Mouse (Mus musculus): Measurements from ENCODE around the gene Enox1.
A peak's percentile ranks its signal among the peaks of the same experiment; 100 is the strongest.

Enox1 gene

GRCm38 (mm10) chr14:77279143-77279542 is 122.6 kb downstream of the Enox1 start:
- DNase-seq = no peak

DNA sequence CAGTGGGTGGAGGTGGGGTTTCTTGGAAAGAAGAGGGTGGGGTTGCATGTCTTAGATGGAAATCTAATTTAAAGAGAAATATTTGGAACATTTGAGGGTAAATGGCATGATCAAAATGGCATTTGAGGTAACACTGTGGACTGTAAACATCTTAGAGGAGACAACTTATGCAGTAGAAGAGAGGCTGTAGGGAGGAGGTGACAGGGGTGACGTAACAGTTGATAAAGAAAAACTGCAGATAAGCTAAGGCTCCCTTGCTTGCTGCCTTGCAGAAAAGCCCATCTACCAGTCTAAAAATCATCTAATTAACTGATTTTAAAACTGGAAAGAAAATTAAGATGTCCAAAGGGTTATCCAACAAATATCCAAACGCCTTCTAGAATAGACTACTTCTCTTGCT is 123.9 kb downstream of the Enox1 start:
- no peak for DNase-seq

- DNase-seq = no peak
These were observed 124.3 kb downstream of the Enox1 start for GRCm38 (mm10) chr14:77280893-77281292.

GRCm38 (mm10) chr14:77283939-77284338 is 127.4 kb downstream of the Enox1 start:
- DNase-seq = no peak

- DNase-seq = no peak
These were observed 128.9 kb downstream of the Enox1 start for GRCm38 (mm10) chr14:77285453-77285852.

GRCm38 (mm10) chr14:77291756-77292155 is 135.2 kb downstream of the Enox1 start:
- DNase-seq = no peak

GRCm38 (mm10) chr14:77297039-77297438 is 140.5 kb downstream of the Enox1 start:
- peak; percentile 32 for DNase-seq

- peak; percentile 65 for DNase-seq
These were observed 141.8 kb downstream of the Enox1 start for GRCm38 (mm10) chr14:77298327-77298726.

DNA sequence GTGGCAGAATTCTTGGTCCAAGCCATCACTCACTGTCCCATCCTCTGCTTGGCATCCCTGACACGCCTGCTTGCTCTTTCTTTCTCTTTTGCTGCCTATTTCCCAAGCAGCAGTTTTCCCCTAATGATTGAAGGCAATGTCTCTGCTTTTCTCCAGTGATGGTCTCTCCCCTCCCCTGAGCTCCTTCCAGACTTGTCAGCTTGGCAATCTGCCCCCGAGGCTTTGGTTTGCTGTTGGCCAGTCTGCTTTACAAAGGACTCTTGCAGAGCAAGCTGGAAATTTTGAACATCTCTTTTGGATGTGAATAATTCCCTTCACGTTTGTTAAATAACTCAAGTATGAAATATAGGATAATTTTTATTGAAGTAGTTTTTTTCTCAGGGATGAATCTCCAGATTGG is 153.0 kb downstream of the Enox1 start:
- DNase-seq = peak; percentile 42

DNA sequence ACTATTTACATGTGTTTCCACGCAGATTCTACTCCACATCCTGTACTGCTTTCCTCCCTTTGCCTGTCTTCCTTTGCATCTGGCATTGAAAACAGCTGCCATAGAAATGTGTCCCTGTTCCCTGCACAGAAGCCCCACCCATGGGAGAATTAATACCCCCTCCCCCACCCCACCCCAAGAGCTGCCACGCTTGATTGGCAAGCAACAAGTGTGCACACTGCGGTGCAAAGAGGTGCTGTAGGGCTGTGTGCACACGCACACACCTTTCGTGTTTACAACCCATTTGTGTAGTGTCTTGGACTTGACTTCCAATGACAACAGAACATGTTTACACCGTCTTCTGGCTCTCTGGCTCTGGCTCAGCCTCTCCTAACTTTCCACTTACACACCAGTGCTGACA is 154.9 kb downstream of the Enox1 start:
- no peak for DNase-seq

DNA sequence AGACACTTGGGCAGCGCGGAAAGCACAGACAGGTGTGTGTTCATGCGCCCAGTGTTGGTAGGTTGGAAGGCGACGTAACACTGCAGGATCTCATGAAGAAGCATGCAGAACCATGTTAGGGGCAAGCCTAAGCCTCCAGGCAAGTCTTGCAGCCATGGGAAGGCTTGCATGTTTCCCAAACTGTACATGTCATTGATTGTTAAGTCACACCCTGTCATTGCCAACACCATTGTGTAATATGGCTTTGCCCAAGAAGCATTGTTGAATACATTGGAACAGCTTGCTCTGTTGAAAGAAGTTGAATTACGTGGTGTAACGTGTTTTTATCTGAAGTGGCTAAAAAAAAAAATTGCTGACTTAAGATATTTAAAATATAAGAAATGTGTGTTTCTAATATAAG is 162.8 kb downstream of the Enox1 start:
- no peak for DNase-seq

DNA sequence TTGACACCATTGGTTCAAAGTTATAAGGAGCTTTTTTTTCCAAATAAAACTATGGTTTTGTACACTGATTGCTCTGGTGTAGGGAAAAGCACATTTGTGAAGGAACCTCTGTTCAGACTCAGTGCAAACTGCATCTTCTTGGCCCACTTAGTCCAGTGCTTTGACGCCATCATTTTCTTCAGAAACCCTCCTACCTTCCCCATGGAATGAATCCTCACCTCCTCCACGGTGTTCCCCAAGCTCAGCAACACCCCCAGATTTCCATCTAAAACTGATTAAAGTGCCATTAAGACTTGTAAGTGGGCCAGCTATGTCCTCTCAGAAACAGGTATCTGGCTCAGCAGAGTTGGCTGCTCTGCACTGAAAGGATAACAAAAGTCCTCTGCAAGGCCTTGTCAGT is 167.8 kb downstream of the Enox1 start:
- DNase-seq = no peak

- no peak for DNase-seq
These were observed 171.1 kb downstream of the Enox1 start for GRCm38 (mm10) chr14:77327693-77328092.

DNA sequence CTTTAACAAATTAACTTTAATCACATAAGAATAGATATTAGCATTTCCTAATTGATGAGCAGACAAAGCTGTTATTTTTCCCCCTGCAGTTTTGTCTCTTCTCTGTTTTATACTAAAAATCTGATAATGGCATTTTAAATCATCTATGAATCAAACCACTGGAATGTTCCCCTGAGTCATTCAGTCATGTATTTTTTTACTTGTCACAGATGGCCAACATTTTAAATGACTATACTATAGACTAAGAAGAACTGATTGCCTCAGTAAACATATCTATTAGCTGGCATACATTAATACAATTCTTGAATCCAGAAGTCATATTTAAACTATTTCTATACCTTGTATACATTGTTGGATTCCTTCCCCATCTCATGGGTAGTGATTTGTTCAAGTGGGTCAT is 173.2 kb downstream of the Enox1 start:
- DNase-seq = no peak

DNA sequence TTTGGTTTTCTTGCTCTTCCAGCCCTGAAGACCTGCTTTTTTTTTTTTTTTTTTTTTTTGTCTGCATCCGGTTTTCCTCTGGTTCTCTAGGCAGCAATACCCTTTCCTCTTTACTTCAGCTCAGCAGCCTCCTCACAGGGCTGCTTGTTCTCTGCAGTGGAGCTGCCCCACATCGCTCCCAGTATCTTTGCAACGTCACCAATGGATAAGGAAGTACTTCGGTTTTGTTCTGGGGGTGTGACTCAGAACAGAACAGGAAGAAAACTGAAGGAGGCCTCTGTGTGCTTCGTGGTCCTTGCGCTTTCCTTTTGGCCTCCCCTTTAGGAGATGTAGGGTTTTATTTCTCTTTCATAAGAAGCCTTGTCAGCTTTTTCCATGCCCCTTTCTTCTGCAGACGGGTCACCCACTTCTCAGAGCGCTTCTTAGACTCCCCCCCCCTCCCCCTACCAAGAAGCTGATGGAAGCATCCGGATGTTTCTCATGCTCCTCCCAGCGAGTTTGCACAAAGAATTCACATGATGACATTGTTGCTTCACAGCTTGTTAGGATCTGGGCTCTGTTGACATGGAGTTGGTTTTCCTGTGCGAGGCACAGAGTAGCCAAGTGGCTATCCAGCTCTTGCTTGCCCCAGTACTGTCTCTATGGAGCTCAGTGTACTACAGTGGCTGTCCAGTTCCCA is 187.2 kb downstream of the Enox1 start:
- no peak for DNase-seq

GRCm38 (mm10) chr14:77346296-77346695 is 189.7 kb downstream of the Enox1 start:
- DNase-seq = no peak

DNA sequence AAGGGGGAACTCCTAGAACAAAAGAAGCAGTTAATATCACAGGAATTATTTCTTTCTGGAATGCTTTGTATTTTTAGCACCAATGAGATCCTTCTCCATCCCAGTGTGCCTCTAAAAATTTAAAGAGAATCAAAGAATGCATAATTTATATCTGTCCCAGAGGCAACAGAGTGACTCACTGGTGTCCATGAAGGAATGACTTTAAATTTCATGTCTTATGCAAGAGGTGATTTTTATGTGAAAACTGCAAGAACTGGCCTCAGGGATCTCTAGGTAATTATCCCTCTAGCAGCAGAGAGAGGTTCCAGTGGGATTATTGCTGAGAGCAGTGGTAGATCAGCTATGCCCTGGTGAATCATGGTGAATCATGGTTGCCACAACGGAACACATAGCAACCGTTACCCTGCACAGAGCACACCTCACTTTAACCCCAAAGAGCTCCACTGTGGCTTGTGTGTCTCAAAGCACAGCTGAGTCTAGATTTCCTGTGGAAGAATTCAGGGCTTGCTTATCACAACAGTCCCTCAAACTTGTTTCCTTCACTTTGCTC is 195.3 kb downstream of the Enox1 start:
- DNase-seq = no peak

DNA sequence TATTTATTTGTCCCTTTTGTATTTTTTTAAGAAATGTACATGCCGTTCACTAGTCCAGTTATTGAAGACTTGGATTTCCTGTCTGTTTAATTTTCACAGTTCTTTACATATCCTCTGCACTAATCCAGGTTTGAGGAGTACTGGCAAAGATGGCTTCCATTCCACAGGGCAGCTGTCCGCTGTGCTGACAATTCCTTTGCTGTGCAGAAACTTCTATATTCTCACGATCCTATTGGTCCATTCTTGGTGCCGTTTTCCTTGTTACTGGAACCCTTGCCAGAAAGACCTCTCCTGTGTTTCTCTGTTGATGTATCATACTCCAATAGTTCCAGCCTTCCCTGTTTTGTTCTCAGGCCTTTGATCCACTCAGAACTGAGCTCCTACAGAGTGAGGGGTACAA is 206.1 kb downstream of the Enox1 start:
- no peak for DNase-seq

DNA sequence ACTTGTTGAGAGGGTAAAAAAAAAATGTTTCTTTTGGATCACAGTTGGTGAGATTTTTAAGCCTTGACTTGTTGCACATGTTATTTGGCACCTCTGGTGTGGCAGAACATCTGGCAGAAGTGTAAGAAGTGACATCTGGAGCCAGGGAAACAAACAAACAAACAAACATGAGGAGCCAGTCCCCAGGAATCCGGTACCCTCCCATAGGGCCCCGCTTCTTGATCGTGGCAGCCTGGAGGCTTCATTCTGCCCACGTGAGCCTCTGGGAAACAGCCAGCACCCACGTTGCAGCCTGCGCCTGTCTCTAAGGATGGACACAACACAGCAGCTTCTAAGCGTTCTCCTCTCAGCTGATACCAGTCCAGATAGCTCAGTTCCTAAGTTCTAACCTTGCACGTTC is 211.8 kb downstream of the Enox1 start:
- no peak for DNase-seq

GRCm38 (mm10) chr14:77369070-77369469 is 212.5 kb downstream of the Enox1 start:
- no peak for DNase-seq

DNA sequence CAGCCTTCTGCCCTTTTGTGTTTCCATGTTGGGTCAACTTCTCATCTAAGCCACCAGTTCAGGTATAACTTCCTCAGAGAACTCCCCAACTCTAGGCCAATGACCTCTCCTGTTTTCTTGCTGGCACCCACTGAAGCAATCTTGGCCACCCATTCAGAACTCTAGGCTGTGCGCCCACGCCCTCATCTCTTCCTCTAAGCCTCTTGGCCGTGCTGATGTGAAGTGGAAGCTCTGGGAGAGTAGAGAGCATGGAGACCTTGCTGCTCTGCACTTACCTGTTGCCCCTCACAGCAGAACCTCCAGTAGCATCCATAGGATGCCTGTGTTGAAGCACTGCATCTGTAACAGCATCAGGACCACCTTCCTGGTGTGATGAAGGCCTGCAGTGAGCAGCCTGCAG is 214.0 kb downstream of the Enox1 start:
- no peak for DNase-seq

DNA sequence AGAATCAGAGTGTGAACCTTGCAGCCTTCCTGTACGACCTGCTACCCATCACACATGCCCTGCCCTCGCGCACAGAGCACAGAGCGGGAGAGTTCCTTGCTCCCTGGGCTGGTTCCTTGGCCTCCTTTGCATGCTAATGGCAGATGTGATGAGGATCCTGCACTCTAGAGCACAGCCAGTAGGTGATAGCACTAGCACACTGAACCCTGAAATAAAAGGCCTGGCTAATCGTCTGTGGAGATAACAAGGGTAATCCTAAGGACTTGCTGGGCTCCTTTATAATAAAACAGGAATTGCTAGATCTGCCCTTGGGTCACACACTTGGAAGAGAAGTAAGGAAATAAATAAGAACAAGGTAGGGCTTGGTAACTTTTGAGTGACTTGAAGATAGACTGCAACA is 215.4 kb downstream of the Enox1 start:
- DNase-seq = no peak

- no peak for DNase-seq
These were observed 216.6 kb downstream of the Enox1 start for GRCm38 (mm10) chr14:77373119-77373518.

GRCm38 (mm10) chr14:77375054-77375453 is 218.5 kb downstream of the Enox1 start:
- DNase-seq = no peak

GRCm38 (mm10) chr14:77375618-77376017 is 219.1 kb downstream of the Enox1 start:
- DNase-seq = no peak
